Mouse (Mus musculus) midbrain, embryonic 15.5 days (tissue): ENCODE measurements around the gene Jade3. TPM values are rescaled to one million over a fixed set of nuclear protein-coding genes. Genes with fewer than 3 reads are reported as not detected.

Source experiments
- ATAC-seq: fragments of 200-750 bp; cut with Nextera tagmentation; replicated peaks from 2 replicates; pipeline ENCODE4 v1.8.0; 2017; ENCODE audit warnings: moderate TSS enrichment
- H3K27ac ChIP-seq: fragments of 300-500 bp; sonication (generic); 2 replicates; pipeline ENCODE4 v1.5.1; 2015; ENCODE audit warnings: mild to moderate bottlenecking, inconsistent platforms
- H3K27me3 ChIP-seq: fragments of 300-500 bp; sonication (generic); replicated peaks from 2 replicates; pipeline ENCODE4 v1.6.1; 2015; ENCODE audit warnings: inconsistent platforms
- H3K36me3 ChIP-seq: fragments of 300-500 bp; sonication (generic); replicated peaks from 2 replicates; pipeline ENCODE4 v1.6.1; 2015; ENCODE audit warnings: inconsistent platforms
- H3K4me1 ChIP-seq: fragments of 300-500 bp; sonication (generic); 2 replicates; pipeline ENCODE4 v1.6.1; 2015; ENCODE audit warnings: inconsistent platforms
- H3K4me2 ChIP-seq: fragments of 300-500 bp; sonication (generic); 2 replicates; pipeline ENCODE4 v1.6.1; 2015; ENCODE audit warnings: inconsistent platforms, mild to moderate bottlenecking, moderate library complexity
- H3K4me3 ChIP-seq: fragments of 300-500 bp; sonication (generic); 2 replicates; pipeline ENCODE4 v1.5.1; 2015; ENCODE audit warnings: mild to moderate bottlenecking, inconsistent platforms
- H3K9ac ChIP-seq: fragments of 300-500 bp; sonication (generic); 2 replicates; pipeline ENCODE4 v1.6.1; 2015; ENCODE audit warnings: mild to moderate bottlenecking, inconsistent platforms
- H3K9me3 ChIP-seq: fragments of 300-500 bp; sonication (generic); 2 replicates; pipeline ENCODE4 v1.6.1; 2016; ENCODE audit warnings: inconsistent platforms
- WGBS: fragments of 180-500 bp; shearing (Covaris S2); methylation state at CpG from one replicate; pipeline ENCODE4 v1.1.7; 2015; ENCODE audit warnings: mixed read lengths; 5-methylcytosine and 5-hydroxymethylcytosine counted together
- polyA plus RNA-seq: library from polyadenylated mRNA; unstranded; fragments of >200 nt; fragmentation: Nextera tagmentation; extraction: Ambion mirVana; gene quantifications from 2 replicates; pipeline ENCODE4 v1.2.1, GENCODE M21; 2015

Gene Jade3
- polyA plus RNA-seq, 1 experiment from 2014 or later, result 6.1 TPM

DNA sequence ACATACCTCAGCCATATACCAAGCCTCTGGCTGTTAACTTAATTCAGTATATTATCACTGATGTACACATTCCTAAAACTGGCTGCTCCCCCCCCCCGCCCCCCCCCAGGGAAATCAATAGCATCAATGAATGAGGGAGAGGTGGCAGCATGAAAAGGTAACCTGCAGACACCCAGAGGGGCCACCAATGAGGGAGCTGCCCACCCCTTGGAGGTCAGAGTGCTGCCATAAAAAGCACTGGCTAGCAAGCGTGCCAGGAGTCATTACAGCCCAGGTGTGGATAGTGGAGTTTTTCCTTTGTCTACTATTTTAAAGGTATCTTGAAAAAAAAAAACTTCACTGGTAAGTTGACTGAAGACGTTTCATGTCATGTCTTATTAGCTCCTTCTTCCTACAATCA is 124.0 kb downstream of the Jade3 start, which contains the start of gene Rgn:
Gene Rgn, plus strand, starts transcription at position 256 of the 400 bp plus-strand sequence.
- H3K9me3 ChIP-seq, result no peaks in the 10 kb centered on the region
- peak within 1 kb of the TSS; percentile 53 for H3K4me2 ChIP-seq
- no peak for ATAC-seq
- H3K27ac ChIP-seq, result no peak within 1 kb of the TSS
- H3K4me1 ChIP-seq, result no peaks in the 10 kb centered on the region
- WGBS, result 65% methylated on average over 3 of the region's 3 CpGs
- peak within 1 kb of the TSS; percentile 39 for H3K4me3 ChIP-seq
- no peaks in the 10 kb centered on the region for H3K36me3 ChIP-seq
- H3K9ac ChIP-seq, result no peak within 1 kb of the TSS
- H3K27me3 ChIP-seq, result no peaks in the 10 kb centered on the region

DNA sequence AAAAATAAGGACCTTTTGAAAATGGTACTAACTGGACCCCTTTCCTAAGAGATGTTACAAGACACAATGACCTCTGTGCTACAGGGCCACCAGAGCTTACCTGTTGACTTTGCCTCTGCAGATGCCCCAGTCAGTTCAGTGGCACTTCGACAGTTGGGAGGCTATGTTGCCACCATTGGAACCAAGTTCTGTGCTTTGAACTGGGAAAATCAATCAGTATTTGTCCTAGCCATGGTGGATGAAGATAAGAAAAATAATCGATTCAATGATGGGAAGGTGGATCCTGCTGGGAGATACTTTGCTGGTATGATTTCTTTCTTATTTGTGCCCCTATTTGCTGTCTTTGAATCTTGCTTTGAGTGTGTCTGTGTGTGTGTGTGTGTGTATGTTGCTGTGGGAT is 126.7 kb downstream of the Jade3 start:
- Histone ChIP-seq H3K36me3 (no peaks in the 10 kb centered on the region), H3K9ac (no peak overlapping the region), H3K4me2 (no peak overlapping the region), H3K27ac (no peak overlapping the region), H3K27me3 (no peaks in the 10 kb centered on the region), H3K4me3 (no peak overlapping the region), H3K4me1 (no peaks in the 10 kb centered on the region), H3K9me3 (no peaks in the 10 kb centered on the region)
- ATAC-seq, result no peak
- 81% methylated on average over 2 of the region's 2 CpGs for WGBS

DNA sequence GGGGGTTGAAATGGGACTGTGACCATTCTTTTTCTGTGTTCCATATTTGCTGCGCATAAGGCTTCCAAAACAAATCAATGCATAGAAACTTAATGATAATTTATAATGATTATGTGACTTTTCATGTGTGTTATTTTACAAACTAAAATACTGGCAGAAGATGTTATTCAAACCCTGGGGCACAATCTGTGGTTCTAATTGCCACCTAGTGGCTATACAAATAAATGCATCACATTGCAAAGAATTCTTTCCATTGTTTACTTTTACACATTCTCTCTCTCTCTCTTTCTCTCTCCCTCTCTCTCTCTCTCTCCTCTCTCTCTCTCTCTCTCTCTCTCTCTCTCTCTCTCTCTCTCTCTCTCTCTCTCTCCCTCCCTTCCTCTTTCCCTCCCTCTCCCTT is 136.4 kb downstream of the Jade3 start:
- H3K9ac ChIP-seq, result no peak overlapping the region
- H3K4me2 ChIP-seq, result no peak overlapping the region
- no peaks in the 10 kb centered on the region for H3K27me3 ChIP-seq
- H3K4me3 ChIP-seq, result no peak overlapping the region
- ATAC-seq, result no peak
- H3K27ac ChIP-seq, result no peak overlapping the region
- WGBS, result 35% methylated on average over 1 of the region's 1 CpGs
- no peaks in the 10 kb centered on the region for H3K36me3 ChIP-seq
- no peaks in the 10 kb centered on the region for H3K9me3 ChIP-seq
- H3K4me1 ChIP-seq, result no peaks in the 10 kb centered on the region

DNA sequence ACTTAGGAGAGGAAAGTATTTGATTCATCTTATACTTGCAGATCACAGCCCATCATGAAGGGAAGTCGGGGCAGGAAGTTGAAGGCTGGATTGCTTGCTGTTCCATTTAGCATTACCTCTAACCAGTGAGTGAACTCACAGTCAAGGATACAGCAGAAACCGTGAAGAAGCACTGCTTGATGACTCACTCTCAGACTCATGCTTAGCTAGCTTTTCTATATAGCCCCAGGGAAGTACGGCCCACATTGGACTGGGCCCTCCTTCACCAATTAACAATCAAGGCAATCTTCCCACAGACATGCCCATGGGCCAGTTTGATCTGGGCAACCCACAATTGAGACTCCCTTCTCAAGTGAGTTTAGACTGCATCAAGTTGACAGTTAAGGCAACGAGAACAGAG is 138.5 kb downstream of the Jade3 start:
- no peaks in the 10 kb centered on the region for H3K9me3 ChIP-seq
- no peak overlapping the region for H3K9ac ChIP-seq
- no peak overlapping the region for H3K4me2 ChIP-seq
- 71% methylated on average over 4 of the region's 4 CpGs for WGBS
- no peak for ATAC-seq
- no peaks in the 10 kb centered on the region for H3K4me1 ChIP-seq
- no peaks in the 10 kb centered on the region for H3K27me3 ChIP-seq
- no peak overlapping the region for H3K4me3 ChIP-seq
- H3K27ac ChIP-seq, result no peak overlapping the region
- H3K36me3 ChIP-seq, result no peaks in the 10 kb centered on the region

Other genes starting within 250 kb of the Jade3 start
- 12.8 and 13.3 TPM in 2 replicates for gene Slc9a7, start 133.9 kb upstream of the Jade3 start, polyA plus RNA-seq
- 13.0 and 14.9 TPM in 2 replicates for gene Rp2, start 61.2 kb upstream of the Jade3 start, polyA plus RNA-seq
- 0.54 and 1.0 TPM in 2 replicates for gene Rgn, start 124.1 kb downstream of the Jade3 start, polyA plus RNA-seq
- 64.3 and 64.9 TPM in 2 replicates for gene Rbm10, start 191.8 kb downstream of the Jade3 start, polyA plus RNA-seq
- gene Ndufb11, start 191.9 kb downstream of the Jade3 start, polyA plus RNA-seq, result 182 and 192 TPM in 2 replicates
- gene Uba1, start 232.6 kb downstream of the Jade3 start, polyA plus RNA-seq, result 412 and 423 TPM in 2 replicates